Mouse (Mus musculus): Measurements from ENCODE around the gene Gm38394. TPM values are rescaled to one million over a fixed set of nuclear protein-coding genes. Genes with fewer than 3 reads are reported as not detected.

The Gm38394 gene
- polyA plus RNA-seq, 1 experiment = 1.2 TPM

DNA sequence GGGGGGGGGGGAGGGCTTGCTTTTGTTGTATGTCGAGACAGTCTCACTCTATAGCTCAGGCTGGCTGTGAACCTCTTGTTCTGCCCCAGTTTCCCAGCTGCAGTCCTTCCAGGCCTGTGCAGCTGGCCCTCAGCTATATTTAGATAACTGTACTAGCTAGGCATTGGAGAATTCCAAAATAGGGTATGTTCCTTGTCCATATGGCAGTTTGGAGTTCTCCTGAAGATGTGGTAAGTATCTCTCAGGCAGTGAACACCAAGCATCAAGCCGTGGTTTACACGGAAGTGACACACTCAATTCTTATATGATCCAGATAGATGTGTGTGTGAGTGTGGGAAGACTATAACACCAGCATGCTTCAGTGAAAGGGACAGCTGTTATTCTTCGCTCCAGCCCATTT is 2.3 kb upstream of the Gm38394 start:
- TF ChIP-seq CTCF (IDR thresholded peaks at IDR 0.05; ENCODE audit: control insufficient read depth, insufficient read depth, insufficient replicate concordance, low read depth, low read length) (no peak), POLR2A (IDR thresholded peaks at IDR 0.05; ENCODE audit: control insufficient read depth, low read depth, low read length) (no peak)
- no peak overlapping the region for H3K4me3 ChIP-seq (ENCODE audit: control insufficient read depth, low read depth, low read length)
- H3K36me3 ChIP-seq (ENCODE audit: control insufficient read depth, insufficient read depth, low read length) = no peaks in the 10 kb centered on the region
- no peaks in the 10 kb centered on the region for H3K27me3 ChIP-seq (ENCODE audit: control insufficient read depth, insufficient read depth, low read length)
- H3K27ac ChIP-seq (ENCODE audit: control insufficient read depth, insufficient read depth, low read depth, low read length) = no peak overlapping the region
- no peaks in the 10 kb centered on the region; the same call in 1 of the 2 replicates for H3K4me1 ChIP-seq (ENCODE audit: control insufficient read depth, insufficient read depth, low read length)

DNA sequence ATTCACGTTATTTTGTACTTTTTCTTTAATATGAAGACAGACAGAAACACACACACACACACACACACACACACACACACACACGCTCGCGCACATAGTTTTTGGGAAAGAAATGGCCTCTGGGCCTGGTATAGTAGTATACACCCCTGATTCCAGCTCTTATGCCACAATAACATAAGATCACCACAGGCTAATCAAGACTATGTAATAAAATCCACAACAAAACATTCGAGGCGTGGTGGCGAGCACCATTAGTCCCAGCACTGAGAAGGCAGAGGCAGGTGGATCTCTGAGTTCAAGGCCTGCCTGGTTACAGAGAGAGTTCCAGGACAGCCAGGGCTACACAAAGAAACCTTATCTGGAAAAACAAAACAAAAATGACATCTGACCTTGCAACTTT is 1.8 kb upstream of the Gm38394 start:
- H3K27ac ChIP-seq (ENCODE audit: control insufficient read depth, insufficient read depth, low read depth, low read length) = no peak overlapping the region

DNA sequence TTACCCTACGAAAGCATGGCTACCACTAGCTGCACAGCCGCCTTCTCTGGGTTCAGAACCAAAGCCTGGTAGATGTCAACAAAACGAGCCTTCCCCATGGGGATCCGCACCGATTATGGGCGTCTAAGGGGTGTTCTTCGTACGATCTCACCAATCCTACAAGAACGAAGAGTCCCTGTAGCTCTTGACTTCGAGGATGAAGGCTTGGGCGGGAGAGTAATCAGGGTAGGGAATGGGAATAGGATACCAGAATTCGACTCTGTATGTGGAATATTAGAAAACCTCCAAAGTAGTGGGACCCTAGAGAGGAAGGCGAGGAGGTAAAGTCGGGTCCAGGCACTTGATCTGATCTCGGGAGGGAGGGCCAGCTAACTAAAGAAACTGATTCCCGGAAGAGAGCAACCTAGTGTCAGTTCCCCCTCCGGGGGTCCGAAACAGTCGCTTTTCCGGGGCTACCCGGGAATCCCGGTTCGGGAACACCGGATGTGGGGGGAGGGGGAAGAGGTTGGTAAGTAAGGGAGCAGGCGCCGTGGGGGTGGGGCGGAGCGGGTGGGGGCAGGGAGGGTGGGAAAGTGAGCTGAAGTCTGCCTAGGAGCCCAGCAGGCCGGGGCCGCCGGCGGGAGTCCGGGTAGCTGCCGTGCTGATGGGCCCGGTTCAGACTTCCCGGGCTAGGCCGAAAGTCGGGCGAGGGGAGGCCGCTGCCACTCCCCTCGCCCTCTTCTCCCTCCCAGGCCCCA is 484 bp downstream of the Gm38394 start, which contains the start of gene Zbed6:
Gene Zbed6, minus strand, starts transcription at position 420 of the 737 bp plus-strand sequence.
- H3K4me3 ChIP-seq (ENCODE audit: control insufficient read depth, low read depth, low read length) = peak within 1 kb of the TSS; percentile 86
- no peaks in the 10 kb centered on the region for H3K36me3 ChIP-seq (ENCODE audit: control insufficient read depth, insufficient read depth, low read length)
- no peaks in the 10 kb centered on the region for H3K27me3 ChIP-seq (ENCODE audit: control insufficient read depth, insufficient read depth, low read length)
- H3K4me1 ChIP-seq (ENCODE audit: control insufficient read depth, insufficient read depth, low read length) = no peaks in the 10 kb centered on the region; the same call in 1 of the 2 replicates
- no peak for TF ChIP-seq CTCF (IDR thresholded peaks at IDR 0.05; ENCODE audit: control insufficient read depth, insufficient read depth, insufficient replicate concordance, low read depth, low read length)
- no peak for TF ChIP-seq POLR2A (IDR thresholded peaks at IDR 0.05; ENCODE audit: control insufficient read depth, low read depth, low read length)
- peak within 1 kb of the TSS; percentile 81 for H3K27ac ChIP-seq (ENCODE audit: control insufficient read depth, insufficient read depth, low read depth, low read length)

More for the DNA sequence above, 1.8 kb upstream of the Gm38394 start:
- no peaks in the 10 kb centered on the region for H3K36me3 ChIP-seq (ENCODE audit: control insufficient read depth, insufficient read depth, low read length)
- TF ChIP-seq CTCF (IDR thresholded peaks at IDR 0.05; ENCODE audit: control insufficient read depth, insufficient read depth, insufficient replicate concordance, low read depth, low read length) (no peak), POLR2A (IDR thresholded peaks at IDR 0.05; ENCODE audit: control insufficient read depth, low read depth, low read length) (no peak)
- H3K27me3 ChIP-seq (ENCODE audit: control insufficient read depth, insufficient read depth, low read length) = no peaks in the 10 kb centered on the region
- H3K4me1 ChIP-seq (ENCODE audit: control insufficient read depth, insufficient read depth, low read length) = no peaks in the 10 kb centered on the region; the same call in 1 of the 2 replicates
- no peak overlapping the region for H3K4me3 ChIP-seq (ENCODE audit: control insufficient read depth, low read depth, low read length)

DNA sequence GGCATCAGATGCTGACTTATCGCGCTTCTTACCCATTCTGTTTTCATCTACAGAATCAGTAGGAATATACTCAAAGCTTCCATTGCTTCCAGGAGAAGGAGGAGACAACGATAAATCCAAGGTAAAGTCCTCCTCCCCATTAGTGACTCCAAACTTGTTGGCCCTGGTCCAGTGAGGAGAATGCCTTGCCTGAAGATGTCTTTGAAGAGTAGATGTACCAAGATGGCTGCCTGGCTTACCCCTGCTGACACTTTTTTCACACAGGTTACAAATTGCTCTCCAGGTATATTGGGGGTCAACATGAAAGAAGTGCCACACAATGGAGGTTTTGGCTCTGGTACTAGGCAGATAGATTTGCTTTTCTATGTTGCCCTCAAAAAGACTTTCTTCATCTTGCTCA is 2.2 kb downstream of the Gm38394 start:
- Histone ChIP-seq H3K4me3 (ENCODE audit: control insufficient read depth, low read depth, low read length) (peak overlapping the region; percentile 14), H3K36me3 (ENCODE audit: control insufficient read depth, insufficient read depth, low read length) (no peaks in the 10 kb centered on the region; the same call in 1 of the 2 replicates), H3K27ac (ENCODE audit: control insufficient read depth, insufficient read depth, low read depth, low read length) (no peak overlapping the region), H3K27me3 (ENCODE audit: control insufficient read depth, insufficient read depth, low read length) (no peaks in the 10 kb centered on the region), H3K4me1 (ENCODE audit: control insufficient read depth, insufficient read depth, low read length) (peaks cover 2% of the 10 kb centered on the region; the same call in 1 of the 2 replicates)
- TF ChIP-seq POLR2A (IDR thresholded peaks at IDR 0.05; ENCODE audit: control insufficient read depth, low read depth, low read length) = no peak
- no peak for TF ChIP-seq CTCF (IDR thresholded peaks at IDR 0.05; ENCODE audit: control insufficient read depth, insufficient read depth, insufficient replicate concordance, low read depth, low read length)

DNA sequence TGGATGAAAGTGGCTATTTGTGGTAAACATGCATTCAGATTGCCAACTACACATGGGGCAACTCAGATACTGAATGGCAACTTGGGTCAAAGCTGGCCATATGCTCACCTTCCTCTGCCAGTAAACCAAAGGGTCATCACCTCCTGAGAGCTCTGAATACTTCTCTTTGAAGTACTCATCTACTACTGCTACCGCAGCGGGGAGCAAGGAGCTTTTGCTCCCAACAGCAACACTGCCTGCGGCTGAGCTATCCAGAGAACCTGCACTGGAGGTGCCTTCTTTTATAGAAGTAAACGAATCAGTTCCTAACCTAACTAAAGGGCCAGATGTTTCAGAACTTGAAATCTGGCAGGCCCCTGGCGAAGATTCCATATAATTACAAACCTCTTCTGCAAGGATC is 4.3 kb downstream of the Gm38394 start:
- Histone ChIP-seq H3K36me3 (ENCODE audit: control insufficient read depth, insufficient read depth, low read length) (no peaks in the 10 kb centered on the region; the same call in 1 of the 2 replicates), H3K27me3 (ENCODE audit: control insufficient read depth, insufficient read depth, low read length) (no peaks in the 10 kb centered on the region), H3K4me1 (ENCODE audit: control insufficient read depth, insufficient read depth, low read length) (peaks cover 2% of the 10 kb centered on the region; the same call in 1 of the 2 replicates), H3K27ac (ENCODE audit: control insufficient read depth, insufficient read depth, low read depth, low read length) (no peak overlapping the region), H3K4me3 (ENCODE audit: control insufficient read depth, low read depth, low read length) (no peak overlapping the region)
- TF ChIP-seq POLR2A (IDR thresholded peaks at IDR 0.05; ENCODE audit: control insufficient read depth, low read depth, low read length) (no peak), CTCF (IDR thresholded peaks at IDR 0.05; ENCODE audit: control insufficient read depth, insufficient read depth, insufficient replicate concordance, low read depth, low read length) (no peak)

DNA sequence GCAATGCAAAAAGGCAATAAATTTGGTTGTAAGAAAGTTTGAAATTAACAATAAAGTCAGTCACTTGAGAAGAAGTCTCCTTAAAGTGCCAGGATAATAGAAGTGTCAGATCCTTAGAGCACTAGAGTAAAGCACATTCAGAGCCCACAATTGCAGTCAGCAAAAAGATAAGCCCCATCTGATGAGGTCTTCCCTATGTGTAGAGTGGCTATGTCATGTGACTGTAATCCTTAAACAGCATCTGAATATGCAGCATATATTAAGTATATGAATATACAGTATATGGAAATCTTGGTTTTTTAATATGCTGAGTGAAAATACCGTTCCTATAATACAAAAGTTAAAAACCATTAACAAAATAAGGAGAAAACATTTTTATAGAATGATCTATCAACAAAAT is 8.1 kb downstream of the Gm38394 start:
- no peak overlapping the region for H3K4me3 ChIP-seq (ENCODE audit: control insufficient read depth, low read depth, low read length)
- TF ChIP-seq CTCF (IDR thresholded peaks at IDR 0.05; ENCODE audit: control insufficient read depth, insufficient read depth, insufficient replicate concordance, low read depth, low read length) (no peak), POLR2A (IDR thresholded peaks at IDR 0.05; ENCODE audit: control insufficient read depth, low read depth, low read length) (no peak)
- H3K4me1 ChIP-seq (ENCODE audit: control insufficient read depth, insufficient read depth, low read length) = peaks cover 2% of the 10 kb centered on the region; the same call in 1 of the 2 replicates
- H3K27ac ChIP-seq (ENCODE audit: control insufficient read depth, insufficient read depth, low read depth, low read length) = no peak overlapping the region
- H3K27me3 ChIP-seq (ENCODE audit: control insufficient read depth, insufficient read depth, low read length) = no peaks in the 10 kb centered on the region
- H3K36me3 ChIP-seq (ENCODE audit: control insufficient read depth, insufficient read depth, low read length) = no peaks in the 10 kb centered on the region; the same call in 1 of the 2 replicates

DNA sequence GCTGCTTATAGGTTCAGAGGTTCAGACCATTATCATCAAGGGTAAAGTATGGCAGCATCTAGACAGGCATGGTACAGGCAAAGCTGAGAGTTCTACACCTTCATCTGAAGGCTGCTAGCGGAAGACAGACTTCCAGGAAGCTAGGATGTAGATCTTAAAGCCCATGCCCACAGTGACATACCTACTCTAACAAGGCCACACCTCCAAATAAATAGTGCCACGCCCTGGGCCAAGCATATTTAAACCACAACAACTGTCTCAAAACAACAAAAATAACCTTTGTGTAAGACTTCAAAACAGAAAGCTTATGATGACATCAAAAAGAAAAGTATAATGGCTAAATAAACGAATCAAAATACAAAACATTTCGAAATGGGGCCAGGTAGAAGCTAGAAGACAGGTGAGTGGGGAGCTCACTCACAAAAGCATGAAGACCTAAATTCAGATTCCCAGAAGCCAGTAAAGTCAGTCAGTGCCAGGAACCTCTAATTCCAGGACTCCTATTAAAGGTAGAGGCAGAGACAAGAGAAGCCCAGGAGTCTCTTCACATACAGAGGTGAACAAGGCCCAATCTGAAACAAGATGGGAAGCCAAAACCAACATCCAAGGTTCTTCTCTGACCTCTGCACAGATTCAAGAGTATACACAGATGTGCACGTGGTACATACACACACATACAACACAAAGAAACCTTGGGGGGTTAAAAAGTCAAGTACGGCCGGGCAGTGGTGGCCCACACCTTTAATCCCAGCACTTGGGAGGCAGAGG is 10.6 kb downstream of the Gm38394 start:
- H3K4me3 ChIP-seq (ENCODE audit: control insufficient read depth, low read depth, low read length) = no peak overlapping the region
- no peaks in the 10 kb centered on the region for H3K27me3 ChIP-seq (ENCODE audit: control insufficient read depth, insufficient read depth, low read length)
- peaks cover 1% of the 10 kb centered on the region; the same call in 1 of the 2 replicates for H3K36me3 ChIP-seq (ENCODE audit: control insufficient read depth, insufficient read depth, low read length)
- peaks cover 2% of the 10 kb centered on the region; the same call in 1 of the 2 replicates for H3K4me1 ChIP-seq (ENCODE audit: control insufficient read depth, insufficient read depth, low read length)
- H3K27ac ChIP-seq (ENCODE audit: control insufficient read depth, insufficient read depth, low read depth, low read length) = no peak overlapping the region
- no peak for TF ChIP-seq POLR2A (IDR thresholded peaks at IDR 0.05; ENCODE audit: control insufficient read depth, low read depth, low read length)
- no peak for TF ChIP-seq CTCF (IDR thresholded peaks at IDR 0.05; ENCODE audit: control insufficient read depth, insufficient read depth, insufficient replicate concordance, low read depth, low read length)
